Mouse (Mus musculus) embryo, embryonic 10.5 days (tissue): ENCODE results near the gene Mgll.

Experiments
- DNase-seq: peaks from one replicate; pipeline ENCODE4 v3.0.0-alpha.2; 2015; ENCODE audit warnings: low spot score

The Mgll gene

DNA sequence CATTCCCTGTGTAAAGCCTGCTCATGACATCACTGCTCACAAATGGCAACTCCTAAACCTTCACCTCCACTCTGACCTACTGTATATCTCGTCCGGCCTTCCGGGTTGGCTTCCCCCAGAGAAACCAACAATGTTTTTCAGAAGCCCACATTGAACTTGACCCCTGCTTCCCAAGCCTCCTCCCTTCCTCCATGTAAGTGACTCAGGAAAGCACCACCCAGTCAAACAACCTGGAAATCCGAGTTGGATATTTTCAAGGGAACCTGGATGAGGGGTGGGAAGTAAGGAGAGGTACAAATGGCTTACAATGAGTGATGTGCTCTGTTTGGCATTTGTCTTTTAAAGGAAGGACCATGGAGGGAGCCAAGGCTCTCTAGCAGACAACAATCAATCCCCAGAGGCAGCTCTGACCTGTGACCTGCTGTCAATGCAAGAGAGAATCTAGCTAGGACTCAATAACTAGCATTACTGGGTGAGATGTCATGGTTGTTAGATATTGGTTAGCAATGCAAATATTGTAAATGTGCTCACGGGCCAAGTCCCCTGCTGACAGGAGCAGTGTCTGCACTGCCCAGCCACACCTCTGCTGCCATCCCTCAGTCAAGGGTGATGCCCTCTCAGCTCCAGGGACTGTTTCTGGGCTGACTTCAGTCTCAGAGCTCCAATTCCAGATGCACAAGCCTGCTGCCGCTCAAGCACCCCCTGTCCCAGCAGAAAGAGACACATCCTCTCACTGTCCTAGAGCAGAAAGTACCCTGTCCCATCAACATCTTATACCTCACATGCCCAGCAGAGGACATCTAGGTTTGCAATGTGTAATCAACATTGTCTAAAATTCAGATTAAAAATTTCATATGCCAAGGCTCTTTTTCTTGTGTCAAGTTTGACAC, 6.8 kb upstream of the Mgll start:
- no peak for DNase-seq

DNA sequence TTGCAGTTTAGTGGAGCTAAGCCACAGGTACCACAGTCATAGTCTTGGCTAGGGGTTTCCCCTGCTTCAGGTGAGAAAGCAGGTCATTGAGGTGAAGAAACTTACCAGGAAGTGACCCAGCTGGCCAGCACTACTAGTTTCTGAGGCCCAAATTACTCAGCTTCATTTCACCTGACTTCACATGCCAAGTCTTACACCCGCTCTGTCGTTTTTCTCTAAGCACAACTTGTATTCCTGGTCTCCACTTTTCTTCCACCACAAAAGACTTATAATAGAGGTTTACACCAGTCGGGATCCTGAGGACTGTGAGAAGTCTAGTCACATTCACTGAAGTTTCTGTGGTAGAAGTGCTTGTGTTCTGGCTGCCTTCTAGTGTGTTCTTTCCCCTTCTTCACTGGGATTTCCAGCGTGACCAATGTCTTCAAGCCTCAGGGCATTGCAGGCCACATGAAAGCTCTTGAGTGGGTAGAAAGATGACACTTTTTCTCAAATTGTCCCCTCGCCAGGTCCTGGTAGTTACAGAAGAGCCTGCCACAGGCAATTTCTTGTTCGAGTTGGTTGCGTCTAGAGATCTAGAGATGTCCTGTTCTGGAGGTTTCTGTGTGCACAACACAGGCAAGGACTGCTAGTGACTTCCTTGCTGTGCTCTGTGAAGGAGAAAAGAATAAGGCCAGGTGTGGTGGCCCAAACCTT, 6.0 kb upstream of the Mgll start:
- no peak for DNase-seq

DNA sequence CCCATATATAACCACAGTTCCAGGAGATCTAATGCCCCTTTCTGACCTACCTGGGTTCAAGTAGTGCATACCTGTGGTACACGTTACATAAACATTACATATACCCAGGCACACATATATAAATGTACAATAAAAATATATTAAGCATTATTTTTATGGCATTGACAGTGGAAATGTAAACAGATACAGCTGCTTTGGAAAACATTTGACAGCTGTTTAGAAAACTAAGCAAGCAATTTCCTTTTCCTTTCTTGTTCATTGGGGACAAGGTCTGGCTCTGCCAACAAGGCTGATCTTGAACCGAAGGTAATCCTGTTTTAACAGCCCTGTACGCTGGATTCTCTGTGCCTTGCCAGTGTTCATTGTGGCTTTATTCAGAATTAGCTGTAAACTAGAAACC, 3.2 kb upstream of the Mgll start:
- DNase-seq = no peak

DNA sequence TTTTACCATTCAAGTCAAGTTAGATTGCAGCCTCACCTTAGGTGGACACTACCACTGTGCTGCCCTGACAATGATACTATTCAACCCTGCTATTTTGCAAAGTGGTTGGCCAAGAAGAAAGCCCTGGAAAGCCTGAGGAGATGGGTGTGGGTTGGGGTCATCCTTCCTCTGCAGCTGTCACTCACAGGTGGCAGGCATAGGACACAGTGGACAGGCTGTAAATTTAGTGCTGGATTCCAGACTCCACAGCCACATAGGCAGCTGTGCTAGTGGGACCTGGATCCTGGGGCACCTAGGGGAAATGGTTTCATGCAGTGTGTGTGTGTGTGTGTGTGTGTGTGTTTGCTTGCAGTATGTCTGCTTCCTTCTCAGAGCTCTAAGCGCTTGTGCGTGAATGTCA, 1.3 kb upstream of the Mgll start:
- DNase-seq = no peak

DNA sequence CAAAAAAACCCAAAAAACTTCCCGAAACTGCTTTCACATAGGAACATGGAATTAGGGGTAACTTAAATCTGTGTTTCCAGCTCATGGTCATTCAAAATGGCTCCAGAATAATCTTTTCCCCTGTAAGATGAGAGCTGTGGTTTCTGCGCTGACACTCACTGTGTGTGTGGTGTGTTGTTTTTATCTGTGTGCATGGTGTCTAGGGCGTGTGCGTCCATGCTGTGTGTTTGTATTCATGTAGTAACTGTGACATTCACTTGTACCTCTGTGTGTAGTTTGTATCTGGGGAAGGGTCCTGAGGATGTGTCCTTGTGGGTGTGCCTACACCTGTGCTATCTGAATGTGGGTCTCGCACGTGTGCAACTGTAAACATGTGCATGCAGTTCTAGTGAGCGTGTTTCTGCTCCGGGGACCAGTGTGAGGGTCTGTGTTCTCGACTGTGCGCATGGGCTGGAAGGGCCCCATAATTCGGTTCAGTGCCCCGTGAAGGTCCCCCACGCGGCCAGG, 353 bp upstream of the Mgll start:
- DNase-seq = no peak

DNA sequence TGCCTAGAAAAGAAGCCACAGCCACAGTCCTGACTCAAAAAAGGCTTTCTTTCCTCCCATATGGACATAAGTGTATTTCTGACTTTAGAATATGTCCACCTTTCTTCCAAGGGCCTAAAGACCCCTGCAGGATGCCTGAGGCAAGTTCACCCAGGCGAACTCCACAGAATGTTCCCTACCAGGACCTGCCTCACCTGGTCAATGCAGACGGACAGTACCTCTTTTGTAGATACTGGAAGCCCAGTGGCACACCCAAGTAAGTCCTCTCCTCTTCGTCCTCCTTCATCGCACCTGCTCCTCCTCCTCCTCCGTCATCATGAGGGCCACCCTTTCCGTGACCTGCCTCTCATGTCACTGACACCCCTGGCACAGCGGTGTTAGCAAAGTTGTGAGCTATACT, 1.4 kb downstream of the Mgll start:
- DNase-seq = peak; percentile 46

DNA sequence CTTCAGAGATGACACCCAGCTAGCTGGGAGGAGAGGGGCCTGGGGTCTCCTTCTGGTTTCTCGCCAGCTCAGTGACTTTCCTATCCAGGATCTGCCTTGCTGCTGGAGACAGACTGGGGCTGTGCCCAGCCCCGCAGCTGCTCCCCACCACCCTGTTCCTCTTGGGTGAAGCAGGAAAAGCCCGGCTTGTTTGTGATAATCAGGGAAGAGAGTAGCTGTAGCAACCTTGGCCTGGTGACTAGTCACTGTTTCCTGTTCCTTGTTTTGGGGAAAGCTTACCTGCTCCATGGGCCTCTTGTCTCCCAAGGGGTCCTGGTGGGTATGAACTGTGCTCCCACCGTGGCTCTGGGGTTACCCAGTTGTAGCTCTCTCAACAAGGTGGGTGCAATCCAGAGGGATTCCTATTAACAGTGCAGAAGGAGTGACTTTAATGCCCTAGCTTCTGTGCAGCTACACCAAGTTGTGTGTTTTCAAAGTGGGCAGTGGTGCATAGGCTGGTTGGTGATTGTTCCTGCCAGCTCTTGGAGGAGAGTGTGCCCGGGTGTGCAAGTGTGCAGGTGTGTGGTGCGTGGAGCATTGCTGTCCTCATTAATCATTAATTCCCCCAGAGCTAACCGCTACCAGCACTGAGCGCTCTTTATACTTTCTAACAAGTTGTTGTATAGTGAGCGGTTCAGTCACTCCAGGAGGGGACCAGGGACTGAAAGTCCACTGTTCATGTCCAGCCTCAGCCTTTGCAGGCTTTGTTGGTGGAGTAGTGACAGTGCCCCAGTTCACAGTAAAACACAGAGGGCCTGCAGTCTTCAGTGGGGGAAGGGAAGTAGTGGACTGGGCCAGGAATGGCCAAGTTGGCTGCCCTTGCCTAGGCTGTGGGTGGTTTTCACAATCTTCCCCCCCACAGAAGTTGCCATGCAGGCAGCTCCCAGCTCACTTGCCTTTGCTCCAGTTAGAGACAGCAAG, 2.3 kb downstream of the Mgll start:
- DNase-seq = no peak

DNA sequence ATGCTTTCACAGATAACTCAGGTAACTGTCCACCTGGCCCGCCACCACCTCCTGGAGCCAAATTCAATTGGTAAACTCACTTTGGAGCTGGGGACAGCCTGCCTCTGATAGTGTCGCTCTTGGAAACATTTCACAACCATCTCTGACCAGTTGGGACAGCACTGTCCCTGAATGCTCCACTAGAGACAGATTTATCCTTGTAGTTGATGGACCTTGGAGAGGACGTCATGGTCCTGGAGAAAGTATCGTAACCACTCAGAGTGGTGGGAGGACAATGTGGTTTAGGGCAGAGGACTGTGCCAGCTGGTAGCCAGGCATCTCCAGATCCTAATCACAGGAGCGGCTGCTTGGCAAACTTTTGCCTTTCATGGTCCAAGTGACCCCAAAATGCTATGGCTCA, 3.3 kb downstream of the Mgll start:
- DNase-seq = no peak

DNA sequence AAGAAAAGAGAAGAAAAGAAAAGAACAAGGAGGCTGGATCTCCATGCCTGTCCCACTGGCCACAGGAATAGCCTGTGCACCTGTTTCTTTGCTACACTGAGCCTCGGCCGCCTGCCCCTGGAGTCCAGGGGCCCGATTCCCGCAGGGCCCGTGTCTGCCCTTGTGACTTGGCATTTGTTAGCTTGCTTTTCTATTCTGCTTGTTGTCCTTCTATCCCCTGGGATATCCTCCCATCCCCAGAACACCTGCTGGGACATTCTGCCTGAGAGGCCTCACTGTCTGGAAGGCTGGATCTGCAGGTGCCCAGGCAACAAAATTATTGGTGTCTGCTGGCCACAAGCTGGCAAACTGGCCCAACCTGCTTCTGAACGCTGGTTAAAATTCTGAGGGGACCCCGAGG, 3.8 kb downstream of the Mgll start:
- no peak for DNase-seq

DNA sequence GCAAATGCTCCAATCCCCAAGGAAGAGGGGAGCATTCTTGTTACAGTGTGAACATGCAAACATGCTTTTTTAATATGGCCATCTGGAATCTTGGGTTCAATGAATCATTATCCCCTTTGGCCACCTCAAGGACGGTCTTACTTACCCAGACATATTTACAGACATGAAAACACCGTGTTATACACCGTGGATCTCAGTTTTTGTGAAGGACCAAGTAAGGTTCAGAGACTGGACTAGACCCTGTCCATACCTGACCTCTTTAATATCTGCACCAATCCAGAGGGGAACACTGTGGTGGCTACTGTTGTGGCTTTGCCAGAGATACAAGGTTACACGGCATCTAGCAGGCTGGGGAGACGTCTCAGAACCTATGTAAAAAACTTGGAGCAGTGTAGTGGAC, 4.3 kb downstream of the Mgll start:
- no peak for DNase-seq

DNA sequence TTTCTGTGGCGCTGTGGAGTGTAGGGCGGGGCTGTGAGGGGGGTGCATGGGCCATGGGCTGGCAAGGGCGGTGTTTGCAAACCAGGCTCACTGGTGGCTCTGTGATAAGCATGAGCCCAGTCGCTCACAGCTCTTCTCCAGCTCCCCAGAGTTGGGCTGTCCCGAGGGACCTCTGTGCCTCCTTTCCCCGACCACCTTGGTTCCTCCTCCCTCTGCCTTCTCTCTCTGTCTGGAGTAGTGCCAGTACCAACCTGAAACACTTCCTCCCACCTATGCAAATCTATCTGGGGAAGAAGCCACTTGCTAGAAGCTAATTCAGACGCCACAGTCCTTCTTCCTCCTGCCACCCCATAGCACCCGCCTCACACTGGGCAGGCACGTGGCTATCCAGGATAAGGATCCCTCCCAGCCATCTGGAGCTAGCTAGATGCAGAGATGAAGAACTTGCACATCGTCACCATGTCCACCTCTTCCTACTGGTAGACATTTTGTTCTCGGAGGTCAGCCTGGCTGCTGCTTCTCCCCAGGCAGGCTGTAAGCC, 7.1 kb downstream of the Mgll start:
- DNase-seq = no peak

DNA sequence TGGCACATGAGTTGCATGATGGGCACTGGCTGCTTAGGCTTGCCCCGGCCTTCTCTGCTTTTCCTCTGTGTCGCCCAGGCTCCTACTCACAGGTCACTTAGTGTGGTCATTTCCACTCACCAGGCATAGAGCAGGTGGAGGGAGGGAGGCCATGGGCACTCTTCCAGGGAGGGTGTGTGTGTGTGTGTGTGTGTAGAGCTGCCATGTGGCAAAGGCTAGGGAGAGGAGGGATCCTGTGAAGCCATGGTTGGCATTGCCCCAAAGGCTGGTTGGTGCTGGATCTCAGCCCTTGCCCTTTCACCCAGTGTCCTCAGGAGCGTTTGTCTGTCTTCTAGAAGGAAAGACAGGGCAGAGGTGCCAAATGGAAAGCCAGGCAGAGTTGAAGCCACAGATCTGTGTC, 7.8 kb downstream of the Mgll start:
- no peak for DNase-seq

DNA sequence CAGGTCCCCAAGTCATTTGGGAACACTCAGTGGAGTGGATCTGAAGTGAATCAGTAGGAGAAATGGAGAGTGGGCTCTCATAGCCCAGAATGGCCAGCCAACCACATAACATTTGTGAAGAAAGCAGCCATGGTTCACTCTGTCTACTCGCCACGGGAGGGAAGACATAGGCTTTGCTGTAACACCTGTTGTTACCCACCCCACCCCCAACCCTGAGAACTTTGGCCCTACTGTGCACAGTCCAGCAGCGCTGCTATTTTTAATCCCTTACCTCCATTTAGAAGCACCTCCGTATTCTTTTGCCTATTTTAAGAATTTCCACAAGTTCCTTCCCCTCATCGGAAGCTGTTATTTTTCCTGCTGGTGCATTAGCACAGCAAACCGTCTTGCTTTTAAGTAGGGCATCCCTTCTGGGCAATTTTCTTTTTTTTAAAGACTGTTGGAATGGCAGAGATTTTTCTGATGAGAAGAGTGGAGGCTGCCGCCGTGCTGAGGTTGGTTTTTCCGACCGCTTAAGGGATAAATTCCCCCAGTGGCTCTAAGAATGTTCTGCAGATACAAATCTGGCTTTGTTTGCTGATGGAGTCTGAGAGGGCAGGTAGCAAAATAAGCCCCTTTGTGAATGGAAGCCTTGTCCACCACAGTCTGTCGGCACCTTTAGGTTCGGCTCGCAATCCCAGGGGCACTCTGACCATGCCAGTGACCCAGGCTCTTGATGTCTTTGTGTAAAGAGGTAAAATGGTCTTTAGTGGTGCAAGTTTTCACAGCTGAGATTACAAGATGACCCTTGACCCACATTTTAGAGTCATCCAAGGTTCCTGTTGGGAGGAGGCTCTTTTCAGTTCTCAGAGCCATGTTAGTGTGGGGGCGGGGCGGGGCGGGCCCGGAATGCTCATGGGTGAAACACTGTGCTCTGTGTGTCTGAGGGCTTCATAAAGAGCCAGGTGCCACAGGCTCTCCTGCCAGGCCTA, 8.7 kb downstream of the Mgll start:
- DNase-seq = peak; percentile 58

DNA sequence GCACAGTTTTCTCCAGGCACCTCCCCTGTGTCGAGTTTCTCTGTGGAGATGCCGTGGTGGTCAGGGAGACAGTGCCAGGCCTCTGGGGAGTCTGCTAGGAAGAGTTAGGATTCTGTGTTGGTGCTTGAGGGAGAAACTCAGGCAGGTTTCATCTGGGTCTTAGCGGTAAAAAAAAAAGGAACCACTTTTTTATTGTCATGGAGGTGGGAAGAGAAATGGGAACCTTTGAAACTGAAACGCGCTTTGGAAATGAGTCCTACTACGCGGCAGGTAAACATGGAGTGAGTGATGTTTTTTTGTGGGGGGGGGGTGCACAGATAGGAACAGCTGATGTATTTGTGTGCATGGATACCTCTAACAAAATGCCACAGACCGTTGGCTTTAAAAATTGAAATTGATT, 12.1 kb downstream of the Mgll start:
- no peak for DNase-seq

DNA sequence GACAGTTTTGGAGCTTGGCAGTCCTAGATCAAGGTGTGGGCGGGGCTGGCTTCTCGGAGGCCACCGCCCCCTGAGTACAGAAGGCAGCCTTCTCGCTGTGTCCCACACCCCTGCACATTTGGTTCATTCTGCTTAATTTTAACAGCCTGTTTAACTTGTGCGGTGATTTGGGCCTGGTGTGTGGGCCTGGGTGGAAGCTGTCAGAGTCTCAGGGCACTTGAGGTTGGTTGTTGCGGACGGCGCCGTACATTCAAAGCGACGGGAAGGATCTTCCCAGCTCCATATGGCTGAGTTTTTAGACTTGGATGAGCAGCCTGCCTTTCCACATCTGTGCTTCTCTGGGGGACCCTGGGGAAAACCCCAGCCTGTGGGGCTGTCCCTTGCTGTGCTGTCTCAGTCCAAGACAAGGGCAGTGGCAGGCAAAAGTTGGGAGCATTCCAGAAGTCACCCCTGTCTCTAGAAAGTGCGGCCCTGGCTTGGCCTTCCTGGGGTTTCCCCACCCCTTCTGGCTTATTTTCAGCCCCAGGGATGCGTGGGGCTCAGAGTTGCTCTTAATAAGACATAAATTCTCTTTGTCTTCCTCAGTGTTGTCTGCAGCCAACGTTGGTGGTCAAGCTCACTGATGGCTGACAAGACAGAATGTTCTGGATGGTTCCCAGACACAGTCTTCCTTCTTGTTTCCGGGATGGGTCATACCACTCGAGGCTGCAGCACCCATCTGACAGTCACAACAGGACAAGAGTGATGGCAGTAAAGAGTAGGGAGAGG, 12.7 kb downstream of the Mgll start:
- DNase-seq = no peak

DNA sequence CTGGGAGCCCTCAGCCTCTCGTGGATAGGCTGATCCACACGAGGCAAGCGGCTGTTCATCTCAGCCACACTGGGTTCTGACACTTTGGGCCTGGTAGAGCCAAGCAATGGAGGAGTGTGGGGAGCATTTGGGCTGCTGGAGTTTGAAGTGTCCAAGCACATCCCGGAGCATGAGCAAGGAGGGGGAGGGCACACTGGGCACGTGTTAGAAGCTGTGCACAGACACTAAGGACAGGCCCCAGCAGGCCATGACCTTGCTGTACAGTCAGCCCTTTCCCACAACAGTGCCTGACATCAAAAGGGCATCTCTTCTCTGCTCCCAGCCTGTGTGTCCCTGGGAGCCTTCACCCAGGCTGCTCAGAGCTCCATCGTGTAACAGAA, 13.3 kb downstream of the Mgll start:
- no peak for DNase-seq

DNA sequence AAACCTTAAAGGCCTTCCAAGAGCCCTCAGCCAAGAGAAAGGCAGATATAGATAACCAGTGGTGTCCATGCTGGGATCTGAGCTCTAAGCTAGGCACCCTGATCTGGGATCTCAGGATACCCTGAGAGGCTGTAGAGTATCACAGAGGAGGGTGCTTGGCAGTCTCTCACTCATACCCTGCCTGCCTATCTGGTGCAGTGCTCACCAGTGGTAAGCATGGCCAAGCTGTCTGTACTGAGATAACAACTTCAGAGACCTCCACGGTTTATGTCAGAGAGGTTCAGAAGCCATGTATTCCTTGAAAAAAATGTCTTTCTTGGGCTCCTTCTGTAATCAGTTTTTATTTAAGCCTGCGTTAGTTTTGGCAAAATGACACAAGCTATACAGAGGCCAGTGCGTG, 16.8 kb downstream of the Mgll start:
- DNase-seq = no peak

DNA sequence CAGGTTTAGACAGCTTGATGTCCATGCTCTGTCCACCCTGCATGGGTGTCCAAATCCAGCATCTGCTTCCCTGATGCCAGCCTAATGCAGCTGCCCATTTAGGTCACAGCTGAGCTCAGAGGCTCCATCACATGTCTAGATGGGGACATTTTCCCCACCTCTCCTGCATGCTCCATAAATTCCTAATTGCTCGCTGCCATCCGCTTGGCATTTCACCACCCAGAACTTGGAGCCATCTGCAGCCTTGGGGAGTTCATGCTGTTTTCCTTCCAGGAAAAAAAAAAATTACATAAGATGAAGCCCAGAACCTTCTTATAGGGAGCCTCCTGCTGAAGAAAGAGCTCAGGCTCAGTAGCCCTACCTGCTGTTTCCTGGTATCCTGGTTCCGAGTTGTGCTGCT, 17.6 kb downstream of the Mgll start:
- DNase-seq = no peak

DNA sequence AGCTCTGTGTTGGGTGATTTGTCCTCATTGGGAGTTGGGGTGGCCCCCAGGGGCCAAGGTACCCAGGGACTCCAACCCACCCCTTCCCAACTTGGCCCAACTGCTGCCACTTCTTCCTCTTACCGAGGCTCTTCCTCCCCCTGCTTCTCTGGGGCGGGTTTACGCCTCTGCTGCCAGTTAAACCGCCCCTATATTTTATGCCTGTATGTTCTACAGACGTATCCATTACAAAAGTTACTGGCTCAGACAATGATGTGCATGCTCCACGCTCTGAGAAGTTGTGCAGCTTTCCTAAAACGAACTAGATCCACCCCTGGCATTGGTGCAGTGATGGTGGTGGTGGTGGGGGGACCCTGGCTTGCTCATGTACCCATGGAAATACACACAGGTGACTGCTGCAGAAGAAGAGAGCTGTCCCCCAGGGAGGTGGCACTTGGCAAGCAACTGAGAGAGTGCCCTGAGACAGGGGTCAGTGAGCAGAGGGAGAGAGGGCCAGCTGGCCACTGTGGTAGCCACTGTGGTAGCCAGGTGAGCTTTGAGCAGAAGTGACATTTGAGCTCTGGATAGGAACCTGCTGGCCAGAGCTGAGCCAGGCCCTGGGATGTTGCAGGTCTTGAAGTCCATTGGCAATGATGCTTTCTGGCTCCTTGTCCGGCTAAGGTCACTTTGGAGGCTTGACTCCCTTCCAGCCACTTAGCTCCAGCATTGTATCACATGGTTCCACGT, 18.2 kb downstream of the Mgll start:
- no peak for DNase-seq
